ENCODE assay signal across 16 mouse cellular contexts in the genomic region with DNA sequence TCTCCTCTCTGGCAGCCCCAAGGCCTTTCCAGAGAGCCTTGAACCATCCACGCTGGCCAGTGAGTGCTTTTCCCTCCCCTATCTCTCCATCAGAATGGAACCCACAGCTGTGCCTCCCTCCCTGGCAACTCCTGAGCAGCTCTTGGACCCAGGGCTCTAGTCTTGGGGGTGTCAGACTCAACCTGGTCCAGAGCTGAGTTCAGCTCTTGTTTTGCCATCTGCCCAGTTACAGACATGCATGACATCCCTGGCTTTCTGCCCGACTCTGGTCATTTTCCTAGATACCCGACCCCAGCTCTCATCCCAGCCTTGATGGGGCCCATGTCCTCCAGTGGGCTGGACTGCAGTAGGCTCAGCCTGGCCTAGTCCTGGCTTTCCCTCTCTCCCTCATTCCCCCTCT.
"Had no signal": no experiment of that assay in that cellular context is flagged by ENCODE, and none has a peak within 500 bp of the region (broad histone marks: within the 10 kb centered on the region; RNA-seq: fewer than 3 reads in every experiment).

No protein-coding gene starts in this region.

- H3K9me3 ChIP-seq: limb, embryonic 10.5 days; liver, embryonic 12.5 days; lung, embryonic 15.5 days; megakaryocyte, embryonic 14.5 days; midbrain, embryonic 15.5 days; neural tube, embryonic 12.5 days; stomach, embryonic 15.5 days had no signal

- H3K4me3 ChIP-seq: layer of hippocampus, adult 2 months; limb, embryonic 10.5 days; liver, embryonic 12.5 days; lung, embryonic 15.5 days; megakaryocyte, embryonic 14.5 days; midbrain, embryonic 15.5 days; neural tube, embryonic 12.5 days; stomach, embryonic 15.5 days had no signal

- H3K4me2 ChIP-seq: liver, embryonic 12.5 days; lung, embryonic 15.5 days; midbrain, embryonic 11.5 days; midbrain, embryonic 15.5 days; neural tube, embryonic 12.5 days; stomach, embryonic 15.5 days had no signal

- H3K27ac ChIP-seq: layer of hippocampus, adult 2 months; limb, embryonic 10.5 days; liver, embryonic 12.5 days; lung, embryonic 15.5 days; macrophage; midbrain, embryonic 15.5 days; neural tube, embryonic 12.5 days; stomach, embryonic 15.5 days had no signal

- H3K36me3 ChIP-seq: limb, embryonic 10.5 days; liver, embryonic 12.5 days; lung, embryonic 15.5 days; midbrain, embryonic 15.5 days; neural tube, embryonic 12.5 days; stomach, embryonic 15.5 days had no signal

- H3K9ac ChIP-seq: liver, embryonic 12.5 days; lung, embryonic 15.5 days; midbrain, embryonic 15.5 days; neural tube, embryonic 12.5 days; stomach, embryonic 15.5 days had no signal

- ATAC-seq: liver, embryonic 12.5 days; midbrain, embryonic 15.5 days had no signal

- H3K4me1 ChIP-seq: liver, embryonic 12.5 days; lung, embryonic 15.5 days; neural tube, embryonic 12.5 days; stomach, embryonic 15.5 days had no signal

- H3K27me3 ChIP-seq: liver, embryonic 12.5 days; lung, embryonic 15.5 days; midbrain, embryonic 15.5 days; neural tube, embryonic 12.5 days; stomach, embryonic 15.5 days had no signal

- DNase-seq: kidney, adult 18-20 months; kidney, postnatal 10 days; kidney, postnatal 4 days; lung, postnatal 14 days; right cerebral cortex, postnatal 14 days; thymus, postnatal 4 days had no signal
